In genomic region chr16:90150820-90151219, GRCm38 (mm10) we compare ENCODE assay signal across 12 mouse cellular contexts.
"Had no signal": no experiment of that assay in that cellular context is flagged by ENCODE, and none has a peak within 500 bp of the region (broad histone marks: within the 10 kb centered on the region; RNA-seq: fewer than 3 reads in every experiment).

No protein-coding gene starts in this region.

- H3K9me3 ChIP-seq: liver, embryonic 13.5 days; lung, embryonic 15.5 days; midbrain, embryonic 13.5 days had no signal

- H3K4me1 ChIP-seq: midbrain, embryonic 13.5 days had no signal

- H3K9ac ChIP-seq: liver, embryonic 13.5 days; liver, postnatal 0 days; lung, embryonic 15.5 days; midbrain, embryonic 13.5 days had no signal

- DNase-seq: kidney, adult 11 months; kidney, adult 9 months; kidney, postnatal 14 days; liver; liver, embryonic 13.5 days; liver, postnatal 0 days; right cerebral cortex, postnatal 14 days; thymus, adult 2 months; thymus, postnatal 4 days had no signal

- H3K27me3 ChIP-seq: liver, embryonic 13.5 days; lung, embryonic 15.5 days; midbrain, embryonic 13.5 days had no signal

- H3K4me3 ChIP-seq: left cerebral cortex, adult 2 months; liver, embryonic 13.5 days; lung, embryonic 15.5 days; midbrain, embryonic 13.5 days had no signal

- H3K36me3 ChIP-seq: liver, embryonic 13.5 days; lung, embryonic 15.5 days; midbrain, embryonic 13.5 days had no signal

- H3K4me2 ChIP-seq: liver, embryonic 13.5 days; lung, embryonic 15.5 days; midbrain, embryonic 13.5 days had no signal

- H3K27ac ChIP-seq: left cerebral cortex, adult 2 months; liver, embryonic 13.5 days; lung, embryonic 15.5 days; midbrain, embryonic 13.5 days had no signal

- ATAC-seq: midbrain, embryonic 13.5 days had no signal
